Mouse (Mus musculus): ENCODE data around the gene Cgas. TPM values are rescaled to one million over a fixed set of nuclear protein-coding genes. Genes with fewer than 3 reads are reported as not detected.
A peak's percentile ranks its signal among the peaks of the same experiment; 100 is the strongest.

The Cgas gene
- polyA plus RNA-seq, 1 experiment from 2014 or later, result 0.64 TPM

DNA sequence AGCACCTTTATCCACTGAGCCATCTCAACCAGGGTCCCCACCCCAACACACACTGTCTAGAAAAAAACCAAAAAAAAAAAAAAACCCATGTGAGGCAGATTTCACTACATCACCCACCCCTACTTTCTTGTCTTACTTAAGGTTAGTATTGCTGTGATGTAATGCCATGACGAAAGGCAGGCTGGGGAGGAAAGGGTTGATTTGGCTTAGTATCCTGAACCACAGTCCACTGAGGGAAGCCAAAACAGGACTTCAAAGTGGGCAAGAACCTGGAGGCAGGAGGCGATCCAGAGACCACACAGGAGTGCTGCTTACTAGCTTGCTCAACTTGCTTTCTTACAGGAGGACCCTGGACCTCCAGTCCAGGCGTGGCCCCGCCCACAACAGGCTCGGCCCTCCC lies 7.4 kb upstream of the Cgas start:
- H3K27me3 ChIP-seq, result peaks cover 20% of the 10 kb centered on the region
- 84% methylated on average over 5 of the region's 5 CpGs for WGBS
- H3K9ac ChIP-seq, result no peak overlapping the region
- peaks cover 17% of the 10 kb centered on the region for H3K4me1 ChIP-seq (replicated peaks)
- no peak for ATAC-seq (ENCODE audit: low read depth)
- peaks cover 39% of the 10 kb centered on the region for H3K36me3 ChIP-seq
- H3K9me3 ChIP-seq, result no peaks in the 10 kb centered on the region
- H3K4me2 ChIP-seq, result no peak overlapping the region
- H3K27ac ChIP-seq (replicated peaks), result no peak overlapping the region
- no peak overlapping the region for H3K4me3 ChIP-seq

DNA sequence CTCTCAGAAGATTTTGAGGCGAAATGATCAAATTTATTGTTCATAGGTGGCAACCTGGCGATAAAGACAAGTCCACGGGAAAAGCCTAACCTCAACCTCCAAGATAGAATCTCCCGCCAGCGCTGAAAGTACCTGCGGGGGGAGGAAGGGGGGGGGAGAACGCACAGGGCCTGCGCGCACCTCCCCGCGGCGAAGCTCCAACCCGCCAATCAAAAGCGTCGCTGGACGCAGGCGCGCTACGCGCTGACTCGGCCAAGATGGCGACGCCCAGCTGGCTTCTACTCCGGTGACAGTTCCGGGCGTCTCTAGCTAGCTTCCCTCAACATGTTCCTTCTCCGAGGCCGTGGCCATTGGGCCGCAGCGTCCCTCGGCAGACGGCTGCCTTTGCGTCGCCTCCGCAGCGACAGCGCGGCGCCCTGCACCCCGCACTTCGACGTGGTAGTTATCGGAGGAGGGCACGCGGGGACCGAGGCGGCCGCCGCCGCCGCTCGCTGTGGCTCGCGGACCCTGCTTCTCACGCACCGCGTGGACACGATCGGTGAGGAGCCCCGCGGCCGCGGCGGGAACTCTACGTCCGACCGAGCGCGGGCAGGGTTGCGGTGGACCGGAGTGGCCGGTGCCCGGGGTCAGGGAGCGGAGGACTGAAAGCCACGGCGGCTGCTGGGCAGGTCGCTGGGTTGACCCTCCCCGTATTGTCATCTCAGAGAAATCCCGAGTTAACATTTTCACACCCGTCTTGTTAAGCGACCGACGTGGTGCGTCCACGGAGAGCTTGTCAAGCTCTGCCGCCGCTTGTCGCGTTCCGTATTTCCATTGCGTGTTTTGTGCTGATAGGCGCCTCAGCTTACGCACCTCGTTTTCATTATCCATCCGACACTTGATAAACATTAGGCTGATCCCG lies 5.2 kb upstream of the Cgas start, which contains the start of the genes Mto1 and Gm17324:
Gene Mto1, plus strand, starts transcription at position 236 of the 901 bp plus-strand sequence.
Gene Gm17324, minus strand, starts transcription at position 814 of the 901 bp plus-strand sequence.
- WGBS, result under 1% methylated on average over 95 of the region's 96 CpGs
- ATAC-seq (ENCODE audit: low read depth), result peak; percentile 94

DNA sequence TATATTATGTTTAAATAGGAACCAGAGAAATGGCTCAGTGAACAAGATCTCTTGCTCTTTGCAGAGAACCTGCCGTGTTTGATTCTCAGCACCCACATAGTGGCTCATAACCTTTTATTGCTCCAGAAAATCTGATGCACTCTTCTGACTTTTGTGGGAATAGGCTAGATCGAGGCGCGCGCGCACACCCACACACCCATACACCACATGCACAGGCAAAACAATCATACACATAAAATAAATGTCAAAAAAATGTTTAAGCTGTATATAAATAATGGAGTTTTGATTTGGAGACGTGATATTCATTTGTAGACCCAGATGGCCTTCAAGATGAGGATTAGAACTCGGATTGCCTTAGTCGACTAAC lies 4.6 kb upstream of the Cgas start:
- H3K9ac ChIP-seq, result peak overlapping the region; percentile 92
- peaks cover 23% of the 10 kb centered on the region for H3K4me1 ChIP-seq (replicated peaks)
- peak overlapping the region; percentile 95 for H3K4me3 ChIP-seq
- no peak overlapping the region for H3K27ac ChIP-seq (replicated peaks)
- WGBS, result 25% methylated on average over 9 of the region's 9 CpGs
- peaks cover 19% of the 10 kb centered on the region for H3K36me3 ChIP-seq
- peak overlapping the region; percentile 63 for H3K4me2 ChIP-seq
- ATAC-seq (ENCODE audit: low read depth), result peak; percentile 38
- peaks cover 46% of the 10 kb centered on the region for H3K27me3 ChIP-seq
- H3K9me3 ChIP-seq, result no peaks in the 10 kb centered on the region

More for the DNA sequence above, 5.2 kb upstream of the Cgas start, which contains the start of the genes Mto1 and Gm17324:
- Histone ChIP-seq H3K27me3 (peaks cover 40% of the 10 kb centered on the region), H3K4me2 (peak within 1 kb of the TSS; percentile 63), H3K4me3 (peak within 1 kb of the TSS; percentile 95), H3K9me3 (no peaks in the 10 kb centered on the region), H3K27ac (replicated peaks) (peak within 1 kb of the TSS; percentile 93), H3K36me3 (peaks cover 25% of the 10 kb centered on the region), H3K4me1 (replicated peaks) (peaks cover 17% of the 10 kb centered on the region), H3K9ac (peak within 1 kb of the TSS; percentile 92)

DNA sequence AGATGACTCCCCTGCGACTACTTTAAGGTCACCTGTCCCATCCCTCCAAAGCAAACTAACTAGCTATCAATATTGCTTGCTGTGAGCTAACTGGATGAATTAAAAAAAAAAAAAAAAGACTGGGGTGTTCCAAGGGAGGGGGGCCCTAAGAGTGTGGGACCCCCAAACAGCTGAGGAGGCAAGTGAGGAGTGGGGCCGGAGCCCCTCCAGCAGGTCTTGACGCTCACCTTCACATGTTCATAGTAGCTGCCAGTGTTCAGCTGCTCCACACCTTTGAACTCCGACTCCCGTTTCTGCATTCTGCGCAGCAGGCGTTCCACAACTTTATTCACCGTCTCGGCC lies 829 bp downstream of the Cgas start:
- no peak overlapping the region for H3K27ac ChIP-seq (replicated peaks)
- peaks cover 11% of the 10 kb centered on the region for H3K4me1 ChIP-seq (replicated peaks)
- 3% methylated on average over 9 of the region's 9 CpGs for WGBS
- peak overlapping the region; percentile 44 for H3K4me3 ChIP-seq
- peaks cover 86% of the 10 kb centered on the region for H3K27me3 ChIP-seq
- 0 out of 2 replicates have a peak, but pooled peaks have one; percentile 49 for ATAC-seq (ENCODE audit: low read depth)
- H3K36me3 ChIP-seq, result no peaks in the 10 kb centered on the region
- peak overlapping the region; percentile 69 for H3K4me2 ChIP-seq
- H3K9ac ChIP-seq, result peak overlapping the region; percentile 58; the same call in 1 of the 2 replicates
- H3K9me3 ChIP-seq, result no peaks in the 10 kb centered on the region

- Histone ChIP-seq H3K4me1 (replicated peaks) (peaks cover 11% of the 10 kb centered on the region), H3K9ac (no peak overlapping the region), H3K27ac (replicated peaks) (no peak overlapping the region), H3K36me3 (no peaks in the 10 kb centered on the region), H3K9me3 (no peaks in the 10 kb centered on the region), H3K4me2 (no peak overlapping the region), H3K4me3 (no peak overlapping the region), H3K27me3 (peaks cover 64% of the 10 kb centered on the region)
- ATAC-seq (ENCODE audit: low read depth), result no peak
- 66% methylated on average over 5 of the region's 5 CpGs for WGBS
Observed at GRCm38 (mm10) chr9:78439426-78439825, 3.6 kb downstream of the Cgas start.

DNA sequence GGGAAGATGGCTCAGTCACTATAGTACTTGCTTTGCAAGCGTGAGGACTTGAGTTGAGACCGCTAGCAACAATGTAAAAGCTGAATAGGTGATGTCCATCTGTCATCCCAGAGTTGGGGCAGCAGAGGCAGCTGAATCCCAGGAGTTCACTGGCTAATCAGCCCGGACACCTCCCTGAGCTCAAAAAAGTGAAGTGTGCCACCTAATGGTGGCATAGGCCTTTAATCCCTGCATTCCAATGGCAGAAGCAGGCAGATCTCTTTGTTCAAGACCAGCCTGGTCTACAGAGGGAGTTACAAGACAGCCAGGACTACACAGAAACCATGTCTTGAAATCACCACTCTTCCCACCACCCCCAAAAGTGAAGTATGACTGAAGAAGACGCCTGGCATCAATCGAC lies 10.6 kb downstream of the Cgas start:
- Histone ChIP-seq H3K27me3 (peaks cover 5% of the 10 kb centered on the region; the same call in 1 of the 2 replicates), H3K9me3 (no peaks in the 10 kb centered on the region), H3K36me3 (no peaks in the 10 kb centered on the region), H3K4me1 (replicated peaks) (0 out of 2 replicates have a peak, but pooled peaks cover 3% of the 10 kb centered on the region), H3K4me3 (no peak overlapping the region), H3K4me2 (no peak overlapping the region), H3K27ac (replicated peaks) (no peak overlapping the region), H3K9ac (no peak overlapping the region)
- ATAC-seq (ENCODE audit: low read depth), result no peak
- 86% methylated on average over 5 of the region's 5 CpGs for WGBS

DNA sequence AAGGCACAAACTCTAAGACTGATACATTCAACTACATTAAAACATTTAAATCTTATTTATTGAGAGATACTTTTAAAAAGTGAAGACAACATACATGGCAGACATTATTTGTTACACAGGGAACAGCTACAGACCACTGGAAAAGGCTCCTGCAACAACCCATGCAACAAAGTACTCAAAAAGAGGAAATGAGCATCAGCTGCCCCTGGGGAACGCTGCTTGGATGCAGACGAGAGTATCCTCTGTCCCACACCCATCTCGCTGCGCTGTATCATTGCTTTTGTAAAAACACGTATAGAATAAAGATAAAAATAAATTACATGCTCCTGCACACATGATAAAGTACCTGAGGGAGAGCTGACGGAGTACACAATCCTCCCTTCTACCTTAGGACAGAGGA lies 12.6 kb downstream of the Cgas start:
- 76% methylated on average over 6 of the region's 6 CpGs for WGBS
- H3K4me3 ChIP-seq, result no peak overlapping the region
- H3K9ac ChIP-seq, result no peak overlapping the region
- H3K36me3 ChIP-seq, result no peaks in the 10 kb centered on the region
- no peak for ATAC-seq (ENCODE audit: low read depth)
- no peaks in the 10 kb centered on the region for H3K27me3 ChIP-seq
- H3K9me3 ChIP-seq, result no peaks in the 10 kb centered on the region
- no peak overlapping the region for H3K4me2 ChIP-seq
- no peak overlapping the region for H3K27ac ChIP-seq (replicated peaks)
- 0 out of 2 replicates have a peak, but pooled peaks cover 5% of the 10 kb centered on the region for H3K4me1 ChIP-seq (replicated peaks)

GRCm38 (mm10) chr9:78429551-78429950 lies 13.5 kb downstream of the Cgas start:
- WGBS, result 65% methylated on average over 2 of the region's 2 CpGs
- no peaks in the 10 kb centered on the region for H3K36me3 ChIP-seq
- ATAC-seq (ENCODE audit: low read depth), result no peak
- H3K27me3 ChIP-seq, result no peaks in the 10 kb centered on the region
- H3K9ac ChIP-seq, result no peak overlapping the region
- no peak overlapping the region for H3K27ac ChIP-seq (replicated peaks)
- no peak overlapping the region for H3K4me2 ChIP-seq
- H3K9me3 ChIP-seq, result no peaks in the 10 kb centered on the region
- no peak overlapping the region for H3K4me3 ChIP-seq
- H3K4me1 ChIP-seq (replicated peaks), result 0 out of 2 replicates have a peak, but pooled peaks cover 5% of the 10 kb centered on the region

GRCm38 (mm10) chr9:78428870-78429432 lies 14.1 kb downstream of the Cgas start:
- H3K9ac ChIP-seq, result no peak overlapping the region
- H3K4me1 ChIP-seq (replicated peaks), result 0 out of 2 replicates have a peak, but pooled peaks cover 5% of the 10 kb centered on the region
- WGBS, result 89% methylated on average over 4 of the region's 4 CpGs
- ATAC-seq (ENCODE audit: low read depth), result no peak
- no peak overlapping the region for H3K27ac ChIP-seq (replicated peaks)
- no peaks in the 10 kb centered on the region for H3K36me3 ChIP-seq
- no peak overlapping the region for H3K4me2 ChIP-seq
- no peak overlapping the region for H3K4me3 ChIP-seq
- no peaks in the 10 kb centered on the region for H3K9me3 ChIP-seq
- H3K27me3 ChIP-seq, result no peaks in the 10 kb centered on the region

GRCm38 (mm10) chr9:78428185-78428584 lies 14.9 kb downstream of the Cgas start:
- ATAC-seq (ENCODE audit: low read depth), result no peak
- Histone ChIP-seq H3K27ac (replicated peaks) (no peak overlapping the region), H3K36me3 (no peaks in the 10 kb centered on the region), H3K9ac (no peak overlapping the region), H3K27me3 (no peaks in the 10 kb centered on the region), H3K4me1 (replicated peaks) (0 out of 2 replicates have a peak, but pooled peaks cover 5% of the 10 kb centered on the region), H3K4me3 (no peak overlapping the region), H3K4me2 (no peak overlapping the region), H3K9me3 (no peaks in the 10 kb centered on the region)
- WGBS, result 89% methylated on average over 6 of the region's 6 CpGs

GRCm38 (mm10) chr9:78427362-78427781 lies 15.7 kb downstream of the Cgas start:
- no peak for ATAC-seq (ENCODE audit: low read depth)
- Histone ChIP-seq H3K27ac (replicated peaks) (no peak overlapping the region), H3K27me3 (no peaks in the 10 kb centered on the region), H3K9ac (peak overlapping the region; percentile 49; the same call in 1 of the 2 replicates), H3K4me1 (replicated peaks) (0 out of 2 replicates have a peak, but pooled peaks cover 5% of the 10 kb centered on the region), H3K4me2 (peak overlapping the region; percentile 58), H3K36me3 (no peaks in the 10 kb centered on the region), H3K9me3 (no peaks in the 10 kb centered on the region), H3K4me3 (peak overlapping the region; percentile 32)
- 32% methylated on average over 26 of the region's 27 CpGs for WGBS

- Histone ChIP-seq H3K9me3 (no peaks in the 10 kb centered on the region), H3K36me3 (no peaks in the 10 kb centered on the region), H3K4me2 (no peak overlapping the region), H3K27me3 (peaks cover 20% of the 10 kb centered on the region), H3K4me3 (no peak overlapping the region), H3K9ac (no peak overlapping the region), H3K4me1 (replicated peaks) (no peaks in the 10 kb centered on the region), H3K27ac (replicated peaks) (no peak overlapping the region)
- no peak for ATAC-seq (ENCODE audit: low read depth)
- 86% methylated on average over 7 of the region's 7 CpGs for WGBS
Observed at GRCm38 (mm10) chr9:78401596-78401995, 41.4 kb downstream of the Cgas start.

Data from neural tube, embryonic 13.5 days (tissue).